Mouse (Mus musculus) limb, embryonic 13.5 days (tissue): ENCODE results near the gene Kcna6. TPM values are rescaled to one million over a fixed set of nuclear protein-coding genes. Genes with fewer than 3 reads are reported as not detected.
A peak's percentile ranks its signal among the peaks of the same experiment; 100 is the strongest.

Experiments
- ATAC-seq: fragments of 200-750 bp; cut with Nextera tagmentation; 2 replicates; pipeline ENCODE4 v1.8.0; 2017; ENCODE audit warnings: low read depth, moderate number of reproducible peaks, moderate TSS enrichment; ENCODE audit not compliant: low FRiP score
- H3K27ac ChIP-seq: fragments of 300-500 bp; sonication (generic); 2 replicates; pipeline ENCODE4 v1.5.1; 2015; ENCODE audit warnings: inconsistent platforms, mild to moderate bottlenecking, moderate library complexity
- H3K27me3 ChIP-seq: fragments of 300-500 bp; sonication (generic); 2 replicates; pipeline ENCODE4 v1.6.1; 2015; ENCODE audit warnings: mild to moderate bottlenecking, inconsistent platforms
- H3K36me3 ChIP-seq: fragments of 300-500 bp; sonication (generic); 2 replicates; pipeline ENCODE4 v1.6.1; 2015; ENCODE audit warnings: inconsistent platforms, mild to moderate bottlenecking, moderate library complexity
- H3K4me1 ChIP-seq: fragments of 300-500 bp; sonication (generic); 2 replicates; pipeline ENCODE4 v1.6.1; 2015; ENCODE audit warnings: inconsistent platforms
- H3K4me2 ChIP-seq: fragments of 300-500 bp; sonication (generic); replicated peaks from 2 replicates; pipeline ENCODE4 v1.6.1; 2015; ENCODE audit warnings: inconsistent platforms, mild to moderate bottlenecking, moderate library complexity
- H3K4me3 ChIP-seq: fragments of 300-500 bp; sonication (generic); 2 replicates; pipeline ENCODE4 v1.5.1; 2015; ENCODE audit warnings: moderate library complexity, mild to moderate bottlenecking, inconsistent platforms
- H3K9ac ChIP-seq: fragments of 300-500 bp; sonication (generic); 2 replicates; pipeline ENCODE4 v1.6.1; 2015; ENCODE audit warnings: mild to moderate bottlenecking, inconsistent platforms
- H3K9me3 ChIP-seq: fragments of 300-500 bp; sonication (generic); 2 replicates; pipeline ENCODE4 v1.6.1; 2016; ENCODE audit warnings: inconsistent platforms
- WGBS: fragments of 180-500 bp; shearing (Covaris S2); methylation state at CpG from one replicate; pipeline ENCODE4 v1.1.7; 2015; 5-methylcytosine and 5-hydroxymethylcytosine counted together
- polyA plus RNA-seq: library from polyadenylated mRNA; unstranded; fragments of >200 nt; fragmentation: Nextera tagmentation; extraction: Ambion mirVana; gene quantifications from 2 replicates; pipeline ENCODE4 v1.2.1, GENCODE M21; 2015

Kcna6 gene
- polyA plus RNA-seq, 1 experiment from 2014 or later, result 8.7 TPM

DNA sequence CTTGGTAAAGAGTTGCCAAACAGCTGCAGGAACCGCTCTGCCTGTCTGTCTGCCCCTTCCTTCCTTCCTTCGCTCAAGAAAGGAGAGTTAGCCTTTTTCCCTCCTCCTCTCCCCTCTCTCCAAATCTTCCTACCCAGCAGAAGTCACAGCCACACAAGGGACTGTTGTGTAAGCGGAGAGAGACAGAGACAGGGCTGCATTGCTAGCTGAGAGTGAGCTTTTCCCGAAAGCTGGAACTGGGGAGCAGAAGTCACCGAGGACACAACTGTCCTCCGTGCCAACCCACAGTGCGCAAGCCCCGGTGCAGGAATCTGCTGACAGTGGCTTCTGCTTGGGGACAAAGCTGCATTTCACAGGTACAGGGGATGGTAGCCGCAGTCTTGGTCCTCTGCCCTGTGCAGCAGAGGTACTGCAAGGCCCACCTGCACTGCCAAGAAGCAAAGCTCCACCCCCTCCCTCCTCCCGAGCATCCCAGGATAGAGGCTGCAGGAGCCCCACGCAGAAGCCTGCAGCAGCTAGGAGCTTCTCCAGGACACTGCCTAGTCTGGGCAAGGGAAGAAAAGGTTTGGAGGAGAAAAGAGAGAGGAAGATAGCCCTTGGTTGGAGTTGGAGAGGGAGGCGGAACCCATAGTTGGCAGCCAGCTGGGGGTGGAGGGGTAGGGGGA, 21.9 kb downstream of the Kcna6 start:
- no peaks in the 10 kb centered on the region for H3K4me1 ChIP-seq
- H3K4me2 ChIP-seq, result no peak overlapping the region
- H3K9me3 ChIP-seq, result no peaks in the 10 kb centered on the region; the same call in 1 of the 2 replicates
- peaks cover 5% of the 10 kb centered on the region for H3K36me3 ChIP-seq
- ATAC-seq, result no peak
- 75% methylated on average over 12 of the region's 12 CpGs for WGBS
- no peak overlapping the region for H3K9ac ChIP-seq
- H3K27me3 ChIP-seq, result no peaks in the 10 kb centered on the region
- H3K4me3 ChIP-seq, result no peak overlapping the region
- H3K27ac ChIP-seq, result no peak overlapping the region

DNA sequence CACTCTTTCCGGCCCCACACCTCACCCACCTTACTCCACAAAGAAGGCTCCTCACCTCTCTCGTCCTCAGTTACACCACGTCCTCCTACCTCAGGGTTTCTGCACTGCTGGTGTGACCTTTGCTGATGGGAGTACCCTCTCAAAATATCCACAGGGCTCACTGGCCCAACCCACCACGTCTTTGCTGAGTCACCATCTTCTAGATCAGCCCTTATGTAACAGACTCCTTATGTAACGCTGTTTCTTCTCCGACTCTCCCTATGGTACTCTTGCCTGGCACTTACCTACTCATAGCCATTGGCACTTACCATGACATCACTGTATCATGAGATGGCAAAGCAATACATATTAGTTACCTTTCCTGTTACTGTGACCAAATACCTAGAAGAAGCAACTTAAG, 27.9 kb downstream of the Kcna6 start:
- ATAC-seq, result no peak
- 77% methylated on average over 6 of the region's 6 CpGs for WGBS
- H3K9ac ChIP-seq, result no peak overlapping the region
- no peak overlapping the region for H3K27ac ChIP-seq
- H3K4me1 ChIP-seq, result no peaks in the 10 kb centered on the region
- no peaks in the 10 kb centered on the region for H3K9me3 ChIP-seq
- H3K36me3 ChIP-seq, result peaks cover 5% of the 10 kb centered on the region
- no peak overlapping the region for H3K4me3 ChIP-seq
- no peaks in the 10 kb centered on the region for H3K27me3 ChIP-seq
- H3K4me2 ChIP-seq, result no peak overlapping the region

DNA sequence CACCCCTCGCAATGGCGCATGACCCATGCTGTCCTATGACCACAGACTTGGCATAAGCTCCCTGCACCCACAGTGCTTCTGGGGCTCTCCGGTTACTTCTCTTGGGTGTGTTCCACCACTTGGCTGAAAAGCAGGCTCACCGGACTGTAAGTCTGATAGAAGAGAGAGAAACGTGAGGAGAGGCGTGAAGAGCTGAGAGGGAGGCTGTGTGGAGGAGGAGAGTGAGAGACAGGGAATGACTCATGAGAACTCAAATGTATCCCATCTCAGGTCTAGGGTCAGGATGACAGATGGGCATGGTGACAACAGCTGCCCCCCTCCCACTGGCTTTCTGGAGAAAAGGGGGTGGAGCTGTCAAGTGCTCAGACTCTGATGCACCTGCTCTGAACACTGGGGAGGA, 34.5 kb downstream of the Kcna6 start:
- Histone ChIP-seq H3K27me3 (peaks cover 19% of the 10 kb centered on the region), H3K9me3 (no peaks in the 10 kb centered on the region), H3K9ac (no peak overlapping the region), H3K4me2 (no peak overlapping the region), H3K27ac (no peak overlapping the region), H3K36me3 (no peaks in the 10 kb centered on the region), H3K4me3 (no peak overlapping the region), H3K4me1 (peaks cover 6% of the 10 kb centered on the region; the same call in 1 of the 2 replicates)
- WGBS, result 80% methylated on average over 6 of the region's 6 CpGs
- no peak for ATAC-seq

DNA sequence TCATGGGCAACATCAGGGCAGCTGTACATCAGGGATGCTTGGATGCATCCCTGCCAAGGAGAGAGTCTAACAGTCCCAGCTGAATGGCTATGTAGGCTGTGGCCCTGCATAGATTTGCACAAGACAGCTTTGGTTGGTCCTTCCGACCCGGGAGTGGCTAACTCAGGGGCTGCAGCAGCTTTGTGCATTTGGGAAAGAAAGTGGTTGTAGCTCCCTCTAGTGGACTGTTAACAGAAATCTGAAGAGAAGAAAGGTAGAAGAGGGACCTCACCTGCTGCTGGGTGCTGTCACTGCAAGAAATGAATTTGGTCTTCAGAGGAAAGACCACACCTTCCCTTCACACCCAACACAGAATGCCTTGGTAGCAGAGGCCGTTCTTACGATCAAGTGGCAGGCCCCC, 36.0 kb downstream of the Kcna6 start:
- no peaks in the 10 kb centered on the region for H3K9me3 ChIP-seq
- no peak overlapping the region for H3K9ac ChIP-seq
- no peak overlapping the region for H3K4me2 ChIP-seq
- no peak; the same call in 1 of the 2 replicates for ATAC-seq
- peaks cover 6% of the 10 kb centered on the region; the same call in 1 of the 2 replicates for H3K4me1 ChIP-seq
- no peaks in the 10 kb centered on the region for H3K36me3 ChIP-seq
- WGBS, result 21% methylated on average over 4 of the region's 4 CpGs
- peaks cover 29% of the 10 kb centered on the region for H3K27me3 ChIP-seq
- no peak overlapping the region for H3K27ac ChIP-seq
- H3K4me3 ChIP-seq, result no peak overlapping the region

DNA sequence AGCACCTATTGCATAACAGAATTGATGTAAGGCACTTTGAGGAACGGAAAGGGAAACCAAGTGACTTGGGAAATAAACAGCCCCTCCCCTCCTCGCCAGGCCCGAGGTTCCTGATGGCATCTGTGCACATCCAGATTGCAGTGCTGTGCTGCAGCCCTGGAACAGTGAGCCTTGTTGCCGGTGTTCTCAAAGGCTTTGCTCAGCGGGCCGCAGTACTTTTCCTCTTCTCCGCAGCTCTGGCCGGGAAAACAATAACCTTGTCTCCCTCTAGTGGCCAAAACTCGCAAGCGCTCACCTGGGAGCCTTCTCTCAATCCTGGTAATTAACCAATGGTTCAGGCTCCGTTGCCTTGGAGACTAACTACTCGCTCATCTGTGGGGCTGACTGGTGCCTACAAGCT, 38.4 kb downstream of the Kcna6 start:
- Histone ChIP-seq H3K4me2 (peak overlapping the region; percentile 57), H3K27ac (no peak overlapping the region), H3K9me3 (no peaks in the 10 kb centered on the region), H3K4me1 (peaks cover 6% of the 10 kb centered on the region; the same call in 1 of the 2 replicates), H3K9ac (peak overlapping the region; percentile 19; the same call in 1 of the 2 replicates), H3K4me3 (peak overlapping the region; percentile 26), H3K27me3 (peaks cover 35% of the 10 kb centered on the region), H3K36me3 (no peaks in the 10 kb centered on the region)
- 2% methylated on average over 12 of the region's 12 CpGs for WGBS
- peak; percentile 63; the same call in 1 of the 2 replicates for ATAC-seq

DNA sequence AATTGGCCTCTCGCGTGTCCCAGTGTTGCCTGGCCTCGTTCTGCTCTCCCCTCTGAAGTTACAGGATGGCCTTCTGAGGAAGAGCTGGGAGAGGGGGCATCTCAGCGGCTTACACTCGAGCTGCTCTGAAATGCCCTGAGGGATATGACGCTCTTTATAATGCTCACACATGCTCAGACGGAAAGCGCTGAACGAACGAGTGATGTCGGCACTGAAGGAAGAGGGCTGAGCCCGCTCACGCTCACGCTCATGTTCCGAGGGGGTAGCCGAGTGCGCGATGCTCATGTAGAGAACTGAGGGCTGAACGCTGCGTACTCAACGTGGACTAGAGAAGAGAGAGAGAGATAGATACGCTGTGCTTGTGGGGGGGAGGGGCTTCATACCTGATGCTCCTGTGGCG, 39.3 kb downstream of the Kcna6 start:
- Histone ChIP-seq H3K9ac (no peak overlapping the region), H3K36me3 (no peaks in the 10 kb centered on the region), H3K4me1 (peaks cover 6% of the 10 kb centered on the region; the same call in 1 of the 2 replicates), H3K4me2 (no peak overlapping the region), H3K4me3 (no peak overlapping the region), H3K27ac (no peak overlapping the region), H3K9me3 (no peaks in the 10 kb centered on the region), H3K27me3 (peaks cover 35% of the 10 kb centered on the region)
- 60% methylated on average over 23 of the region's 23 CpGs for WGBS
- no peak for ATAC-seq

DNA sequence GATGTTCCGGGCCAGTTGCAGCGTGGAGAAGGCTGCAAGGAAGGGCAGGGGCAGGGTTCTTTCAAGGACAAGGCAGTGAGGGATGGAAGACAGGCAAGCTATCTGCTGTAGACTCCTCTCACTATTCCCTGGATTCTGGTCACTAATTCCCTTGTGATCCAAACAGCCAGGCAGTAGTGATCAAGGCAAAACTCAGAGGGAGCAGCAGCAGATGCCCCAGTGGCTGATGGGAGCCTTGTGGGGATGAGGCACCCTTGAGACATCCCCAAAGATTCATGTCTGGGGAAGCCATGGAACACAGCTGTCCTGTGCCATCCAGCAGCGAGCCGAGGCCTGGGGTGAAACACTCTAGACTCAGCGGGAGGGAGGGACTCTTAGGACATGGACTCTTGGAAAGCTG, 40.5 kb downstream of the Kcna6 start:
- H3K4me1 ChIP-seq, result peaks cover 6% of the 10 kb centered on the region; the same call in 1 of the 2 replicates
- H3K9ac ChIP-seq, result no peak overlapping the region
- ATAC-seq, result no peak
- peaks cover 32% of the 10 kb centered on the region for H3K27me3 ChIP-seq
- H3K36me3 ChIP-seq, result no peaks in the 10 kb centered on the region
- no peak overlapping the region for H3K27ac ChIP-seq
- H3K4me2 ChIP-seq, result no peak overlapping the region
- WGBS, result 76% methylated on average over 5 of the region's 5 CpGs
- H3K4me3 ChIP-seq, result no peak overlapping the region
- no peaks in the 10 kb centered on the region for H3K9me3 ChIP-seq

DNA sequence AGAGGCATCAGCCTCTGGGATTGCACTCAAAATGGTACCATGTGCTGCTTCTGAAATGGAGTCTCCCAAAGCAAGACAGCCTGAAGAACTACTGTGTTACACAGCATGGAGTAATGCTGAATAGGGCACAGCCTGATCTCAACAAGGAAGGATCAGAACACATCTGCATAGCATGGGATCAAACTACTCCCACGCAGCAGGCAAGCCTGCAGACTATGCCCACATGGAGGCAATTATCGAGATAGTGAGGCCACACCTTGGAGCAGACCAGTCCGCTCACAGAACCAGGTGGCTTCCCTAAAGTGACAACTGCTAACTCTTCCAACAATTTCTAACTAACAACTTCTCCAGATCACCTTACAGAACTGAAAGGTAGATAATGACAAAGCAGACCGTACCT, 53.4 kb downstream of the Kcna6 start:
- H3K4me2 ChIP-seq, result no peak overlapping the region
- ATAC-seq, result no peak
- no peak overlapping the region for H3K27ac ChIP-seq
- H3K36me3 ChIP-seq, result no peaks in the 10 kb centered on the region
- no peaks in the 10 kb centered on the region for H3K27me3 ChIP-seq
- no peaks in the 10 kb centered on the region for H3K4me1 ChIP-seq
- H3K4me3 ChIP-seq, result no peak overlapping the region
- no peaks in the 10 kb centered on the region for H3K9me3 ChIP-seq
- H3K9ac ChIP-seq, result no peak overlapping the region
- 36% methylated on average over 4 of the region's 4 CpGs for WGBS

DNA sequence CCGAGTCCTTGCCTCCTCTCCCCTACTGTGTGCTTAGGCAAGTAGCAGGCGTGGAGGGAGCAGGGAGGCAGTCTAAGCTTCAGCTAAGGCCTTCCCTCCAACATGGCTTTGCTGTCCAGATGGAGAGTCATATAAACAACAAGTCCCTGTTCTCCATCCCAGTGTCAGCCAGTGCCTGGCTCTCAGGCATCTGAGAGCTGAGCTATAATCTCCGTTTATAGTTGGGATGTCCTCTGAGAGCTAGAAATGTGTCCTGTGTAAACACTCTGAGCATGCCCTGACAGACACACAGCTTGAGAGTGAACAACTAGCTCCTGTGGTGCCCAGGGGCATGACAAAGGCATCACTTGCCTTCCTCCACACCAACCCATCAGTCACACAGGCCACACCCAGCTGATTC, 55.3 kb downstream of the Kcna6 start:
- H3K4me3 ChIP-seq, result no peak overlapping the region
- no peak overlapping the region for H3K4me2 ChIP-seq
- H3K27me3 ChIP-seq, result no peaks in the 10 kb centered on the region
- H3K9ac ChIP-seq, result no peak overlapping the region
- no peak for ATAC-seq
- 49% methylated on average over 3 of the region's 3 CpGs for WGBS
- H3K36me3 ChIP-seq, result no peaks in the 10 kb centered on the region
- H3K27ac ChIP-seq, result no peak overlapping the region
- no peaks in the 10 kb centered on the region for H3K4me1 ChIP-seq
- H3K9me3 ChIP-seq, result no peaks in the 10 kb centered on the region

DNA sequence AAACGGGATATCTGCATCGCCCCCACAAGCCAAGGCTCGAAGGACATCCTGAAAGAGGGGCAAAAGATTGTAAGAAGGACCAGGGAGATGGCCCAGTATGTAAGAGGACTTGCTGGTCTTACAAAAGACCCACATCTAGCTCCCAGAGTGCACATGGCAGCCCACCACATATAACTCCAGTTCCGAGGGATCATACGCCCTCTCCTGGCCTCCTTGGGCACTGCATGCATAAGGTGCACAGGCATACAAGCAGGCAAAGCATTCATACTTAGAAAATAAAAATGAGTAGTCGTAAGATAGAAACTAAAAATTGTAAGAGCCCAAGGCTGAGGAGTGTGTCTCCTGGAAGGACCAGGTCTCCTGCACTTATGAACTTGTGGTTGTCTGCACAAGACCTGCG, 61.5 kb downstream of the Kcna6 start:
- H3K4me1 ChIP-seq, result no peaks in the 10 kb centered on the region
- H3K9ac ChIP-seq, result no peak overlapping the region
- no peak overlapping the region for H3K4me2 ChIP-seq
- H3K36me3 ChIP-seq, result no peaks in the 10 kb centered on the region
- no peak overlapping the region for H3K4me3 ChIP-seq
- 64% methylated on average over 7 of the region's 7 CpGs for WGBS
- H3K27me3 ChIP-seq, result peaks cover 16% of the 10 kb centered on the region; the same call in 1 of the 2 replicates
- H3K27ac ChIP-seq, result no peak overlapping the region
- no peaks in the 10 kb centered on the region for H3K9me3 ChIP-seq
- no peak for ATAC-seq

DNA sequence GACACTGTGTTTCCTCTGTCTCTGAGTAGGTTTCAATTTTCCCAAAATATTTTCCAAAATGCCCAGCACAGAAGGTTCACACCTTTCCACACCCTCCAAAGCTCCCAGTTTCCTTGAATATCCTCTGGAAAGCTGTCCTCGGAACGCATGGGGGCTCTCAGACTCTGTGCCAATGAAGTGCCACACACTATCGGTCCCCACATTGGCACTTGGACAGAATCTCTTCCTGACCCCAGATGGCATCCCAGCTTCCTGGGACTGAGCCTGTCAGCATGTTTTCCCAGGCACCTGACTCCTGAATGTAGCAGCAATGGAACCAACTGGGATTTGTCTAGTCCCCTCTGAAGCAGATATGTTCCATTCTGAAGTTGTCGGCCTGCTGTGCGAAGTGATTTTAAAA, 73.5 kb downstream of the Kcna6 start:
- no peak overlapping the region for H3K4me3 ChIP-seq
- WGBS, result 93% methylated on average over 5 of the region's 5 CpGs
- H3K27ac ChIP-seq, result no peak overlapping the region
- no peak overlapping the region for H3K4me2 ChIP-seq
- H3K4me1 ChIP-seq, result 0 out of 2 replicates have a peak, but pooled peaks cover 3% of the 10 kb centered on the region
- H3K9ac ChIP-seq, result no peak overlapping the region
- H3K36me3 ChIP-seq, result no peaks in the 10 kb centered on the region
- H3K27me3 ChIP-seq, result peaks cover 13% of the 10 kb centered on the region
- H3K9me3 ChIP-seq, result no peaks in the 10 kb centered on the region
- no peak for ATAC-seq

DNA sequence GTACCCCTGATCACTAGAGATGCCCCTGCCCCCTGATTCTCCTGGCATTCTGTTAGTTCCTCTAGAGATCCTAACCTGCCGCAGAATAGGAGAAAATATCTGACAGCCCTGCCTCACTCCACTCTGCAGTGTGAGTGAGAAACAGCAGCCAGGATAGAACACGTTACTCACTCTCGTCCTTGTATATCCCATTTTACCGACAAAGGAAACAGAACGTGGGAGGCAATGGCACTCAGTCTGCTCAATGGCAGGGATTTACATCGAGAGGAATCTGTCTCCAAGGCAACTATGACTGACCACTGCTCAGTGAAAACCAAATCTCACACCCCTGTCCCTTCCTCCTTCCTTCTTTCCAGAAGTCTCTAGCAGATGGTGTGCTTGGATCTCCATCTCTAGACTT, 74.4 kb downstream of the Kcna6 start:
- ATAC-seq, result no peak
- Histone ChIP-seq H3K27ac (no peak overlapping the region), H3K4me1 (0 out of 2 replicates have a peak, but pooled peaks cover 3% of the 10 kb centered on the region), H3K4me3 (no peak overlapping the region), H3K4me2 (no peak overlapping the region), H3K36me3 (no peaks in the 10 kb centered on the region), H3K27me3 (peaks cover 19% of the 10 kb centered on the region), H3K9ac (no peak overlapping the region), H3K9me3 (no peaks in the 10 kb centered on the region)
- WGBS, result 70% methylated on average over 6 of the region's 6 CpGs

DNA sequence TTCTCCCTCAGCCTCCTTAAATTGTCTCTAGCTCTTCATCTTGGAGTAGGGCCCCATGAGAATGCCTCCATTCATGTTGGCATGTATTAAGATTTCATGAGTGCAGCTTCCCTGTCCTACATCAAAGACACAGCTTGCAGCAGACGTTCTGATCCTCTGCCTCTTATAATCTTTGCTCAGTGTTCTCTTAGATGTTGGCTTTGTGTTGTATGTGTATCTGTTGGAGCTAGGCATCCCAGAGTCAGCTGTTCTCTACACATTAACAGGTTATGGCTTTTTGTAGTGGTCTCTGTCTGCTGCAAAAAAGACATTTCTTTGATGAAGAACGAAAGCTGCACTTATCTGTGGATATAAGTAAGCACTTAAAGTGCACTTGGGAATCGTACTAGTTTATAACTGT, 75.9 kb downstream of the Kcna6 start:
- Histone ChIP-seq H3K4me1 (0 out of 2 replicates have a peak, but pooled peaks cover 3% of the 10 kb centered on the region), H3K9me3 (no peaks in the 10 kb centered on the region), H3K4me3 (no peak overlapping the region), H3K36me3 (no peaks in the 10 kb centered on the region), H3K4me2 (no peak overlapping the region), H3K27me3 (peaks cover 19% of the 10 kb centered on the region), H3K27ac (no peak overlapping the region), H3K9ac (no peak overlapping the region)
- 77% methylated on average over 3 of the region's 3 CpGs for WGBS
- no peak for ATAC-seq
